Mouse (Mus musculus) heart, postnatal 0 days (tissue): ENCODE measurements around the gene Cfap97d1. TPM values are rescaled to one million over a fixed set of nuclear protein-coding genes. Genes with fewer than 3 reads are reported as not detected.

ENCODE experiments used
- ATAC-seq: fragments of 200-750 bp; cut with Nextera tagmentation; 2 replicates; pipeline ENCODE4 v1.8.0; 2017; ENCODE audit warnings: low read depth, moderate number of reproducible peaks, moderate library complexity; ENCODE audit not compliant: insufficient read depth
- DNase-seq: peaks from one replicate; pipeline ENCODE4 v3.0.0-alpha.2; 2016; ENCODE audit warnings: low spot score
- H3K27ac ChIP-seq: fragments of 300-500 bp; sonication (generic); 2 replicates; pipeline ENCODE4 v1.5.1; 2014; ENCODE audit warnings: low read depth, mild to moderate bottlenecking
- H3K27me3 ChIP-seq: fragments of 300-500 bp; sonication (generic); 2 replicates; pipeline ENCODE4 v1.6.1; 2014; ENCODE audit warnings: low read length, mixed read lengths; ENCODE audit not compliant: control insufficient read depth, insufficient read depth
- H3K36me3 ChIP-seq: fragments of 300-500 bp; sonication (generic); replicated peaks from 2 replicates; pipeline ENCODE4 v1.6.1; 2014; ENCODE audit warnings: low read length, mixed read lengths; ENCODE audit not compliant: control insufficient read depth, insufficient read depth
- H3K4me1 ChIP-seq: fragments of 300-500 bp; sonication (generic); 2 replicates; pipeline ENCODE4 v1.6.1; 2014; ENCODE audit warnings: antibody characterized with exemption; ENCODE audit not compliant: control insufficient read depth, insufficient read depth
- H3K4me2 ChIP-seq: fragments of 300-500 bp; sonication (generic); 2 replicates; pipeline ENCODE4 v1.6.1; 2014; ENCODE audit warnings: low read depth, mild to moderate bottlenecking, low read length, moderate library complexity
- H3K4me3 ChIP-seq: fragments of 300-500 bp; sonication (generic); 2 replicates; pipeline ENCODE4 v1.5.1; 2014; ENCODE audit warnings: low read depth, low read length
- H3K9ac ChIP-seq: fragments of 300-500 bp; sonication (generic); replicated peaks from 2 replicates; pipeline ENCODE4 v1.6.1; 2014; ENCODE audit warnings: low read depth, low read length, mixed read lengths
- H3K9me3 ChIP-seq: fragments of 300-500 bp; sonication (generic); replicated peaks from 2 replicates; pipeline ENCODE4 v1.6.1; 2016; ENCODE audit warnings: low read length; ENCODE audit not compliant: control insufficient read depth
- CTCF ChIP-seq: IDR thresholded peaks from 2 replicates; pipeline ENCODE4 v1.5.1; 2016; ENCODE audit warnings: antibody characterized with exemption, control low read depth, low read depth
- EP300 ChIP-seq: IDR thresholded peaks from 2 replicates; pipeline ENCODE4 v1.6.1; 2016; ENCODE audit warnings: antibody characterized with exemption, low read depth
- WGBS: fragments of 180-500 bp; shearing (Covaris S2); extraction: QIAGEN DNeasy Blood & Tissue Kit; methylation state at CpG from one replicate; pipeline ENCODE4 v1.1.7; 2014; 5-methylcytosine and 5-hydroxymethylcytosine counted together
- polyA plus RNA-seq: library from polyadenylated mRNA; unstranded; fragments of >200 nt; fragmentation: Nextera tagmentation; extraction: Ambion mirVana; gene quantifications from 2 replicates; pipeline ENCODE4 v1.2.1, GENCODE M21; 2015
- total RNA-seq: library from RNA; depleted of rRNA; stranded (reverse); fragments of >200 nt; gene quantifications from 2 replicates; pipeline ENCODE4 v1.2.3, GENCODE M21; 2014; ENCODE audit warnings: low replicate concordance

Gene Cfap97d1
- total and polyA plus RNA-seq, 2 experiments from 2014 or later = not detected

DNA sequence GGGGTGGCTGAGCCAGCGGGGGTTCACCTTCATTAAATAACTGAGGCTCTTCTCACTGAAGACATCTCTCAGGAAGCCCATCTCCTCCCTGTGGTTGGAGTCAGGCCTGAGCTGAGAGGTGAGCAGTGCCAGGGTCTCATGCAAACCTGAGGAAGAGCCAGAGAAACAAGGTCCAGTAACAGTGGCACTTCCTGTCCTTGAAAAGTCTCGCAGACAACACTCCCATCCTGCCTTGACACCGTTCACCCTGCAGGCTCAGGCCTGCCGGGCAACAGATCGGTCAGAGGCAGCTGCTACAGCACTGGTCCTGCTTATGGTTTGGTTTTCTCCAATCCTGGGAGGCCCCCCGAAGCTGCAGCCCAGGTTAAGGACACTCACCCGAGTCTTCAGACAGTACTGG is 41.3 kb downstream of the Cfap97d1 start:
- WGBS = 58% methylated on average over 7 of the region's 7 CpGs
- Histone ChIP-seq H3K27ac (no peak overlapping the region), H3K36me3 (no peaks in the 10 kb centered on the region), H3K9ac (no peak overlapping the region), H3K27me3 (peaks cover 9% of the 10 kb centered on the region; the same call in 1 of the 2 replicates), H3K9me3 (no peaks in the 10 kb centered on the region), H3K4me3 (no peak overlapping the region), H3K4me2 (peak overlapping the region; percentile 94), H3K4me1 (0 out of 2 replicates have a peak, but pooled peaks cover 2% of the 10 kb centered on the region)
- TF ChIP-seq CTCF = no peak
- ATAC-seq (no peak), DNase-seq (no peak)

DNA sequence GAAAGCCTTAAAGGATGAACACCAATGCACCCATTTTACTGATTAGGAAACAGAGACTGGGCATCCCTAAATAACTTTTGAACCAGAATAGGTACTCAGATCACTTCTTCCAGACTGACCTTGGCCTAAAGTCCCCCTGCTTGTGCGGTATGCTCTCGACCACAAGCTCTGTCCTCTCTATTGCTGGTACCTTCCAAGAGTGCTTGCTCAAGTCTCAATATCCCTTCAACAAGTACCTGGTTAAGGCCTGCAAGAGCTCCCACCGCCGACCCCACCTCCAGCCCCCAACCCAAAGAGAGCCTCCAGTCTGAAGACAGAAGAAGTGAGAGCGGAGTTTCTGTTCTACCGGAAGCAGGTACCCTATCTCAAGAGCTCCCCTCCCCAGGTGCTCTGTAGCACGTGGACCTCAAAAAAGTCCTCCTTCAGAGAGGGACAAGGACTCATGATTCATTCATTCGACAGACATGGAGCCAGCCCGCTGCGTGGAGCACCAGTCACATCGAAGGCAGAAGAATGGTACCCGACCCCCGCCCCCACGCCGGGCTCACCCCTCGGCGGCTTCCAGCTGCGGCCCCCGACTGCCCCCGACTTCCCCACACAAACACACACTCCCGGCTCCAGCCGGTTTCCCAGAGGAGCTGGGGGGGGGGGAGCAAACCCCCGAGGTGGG is 42.0 kb downstream of the Cfap97d1 start:
- peak; percentile 13; the same call in 1 of the 2 replicates for ATAC-seq
- Histone ChIP-seq H3K27me3 (peaks cover 9% of the 10 kb centered on the region; the same call in 1 of the 2 replicates), H3K9ac (peak overlapping the region; percentile 59), H3K27ac (no peak overlapping the region), H3K4me3 (peak overlapping the region; percentile 70), H3K4me2 (peak overlapping the region; percentile 94), H3K4me1 (0 out of 2 replicates have a peak, but pooled peaks cover 3% of the 10 kb centered on the region), H3K9me3 (no peaks in the 10 kb centered on the region), H3K36me3 (no peaks in the 10 kb centered on the region)
- 8% methylated on average over 23 of the region's 23 CpGs for WGBS
- TF ChIP-seq CTCF (no peak), EP300 (no peak)
- DNase-seq = no peak

- under 1% methylated on average over 28 of the region's 73 CpGs for WGBS
- TF ChIP-seq CTCF = no peak
- no peak for TF ChIP-seq EP300
- H3K4me1 ChIP-seq = 0 out of 2 replicates have a peak, but pooled peaks cover 3% of the 10 kb centered on the region
- peak overlapping the region; percentile 94 for H3K4me2 ChIP-seq
- ATAC-seq (peak; percentile 84), DNase-seq (peak; percentile 55)
- peaks cover 9% of the 10 kb centered on the region; the same call in 1 of the 2 replicates for H3K27me3 ChIP-seq
- peak overlapping the region; percentile 70 for H3K4me3 ChIP-seq
- peak overlapping the region; percentile 49 for H3K27ac ChIP-seq
- H3K36me3 ChIP-seq = no peaks in the 10 kb centered on the region
- peak overlapping the region; percentile 59 for H3K9ac ChIP-seq
- H3K9me3 ChIP-seq = no peaks in the 10 kb centered on the region
Measured at GRCm38 (mm10) chr11:102026694-102027360, 42.7 kb downstream of the Cfap97d1 start.

DNA sequence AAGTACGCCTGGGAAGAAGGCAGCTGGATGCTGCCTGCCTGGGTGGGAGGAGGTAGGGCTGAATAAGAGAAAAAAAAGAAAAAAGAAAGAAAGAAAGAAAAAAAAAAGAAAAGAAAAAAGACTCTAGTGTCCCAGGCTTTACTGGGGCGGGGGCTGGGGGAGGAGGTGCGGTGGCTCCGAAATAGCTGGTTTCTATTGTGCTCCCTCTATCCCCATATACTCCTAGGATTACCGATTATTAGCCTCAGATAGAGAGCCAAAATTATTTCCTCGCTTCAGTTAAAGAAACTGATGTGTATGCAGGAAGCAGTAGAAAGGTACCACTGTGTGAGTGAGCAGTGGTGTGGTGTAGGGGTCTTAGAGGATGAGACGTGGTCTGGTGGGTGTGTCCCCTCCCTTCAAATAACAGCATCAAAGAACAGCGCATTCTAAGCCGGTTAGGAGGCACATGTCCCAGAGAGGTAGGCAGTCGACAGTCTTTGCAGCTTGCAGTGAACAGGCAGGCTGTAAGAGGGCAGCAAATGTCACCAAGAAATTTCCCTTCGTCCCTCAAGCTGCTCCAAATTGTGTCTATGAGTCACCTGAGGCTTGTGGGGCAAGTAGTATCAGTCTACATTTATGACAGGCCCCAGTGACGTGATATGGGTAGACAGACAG is 43.4 kb downstream of the Cfap97d1 start:
- H3K4me1 ChIP-seq = 0 out of 2 replicates have a peak, but pooled peaks cover 3% of the 10 kb centered on the region
- 0 out of 2 replicates have a peak overlapping the region, but pooled peaks have one; percentile 49 for H3K27ac ChIP-seq
- WGBS = 6% methylated on average over 12 of the region's 12 CpGs
- no peak for DNase-seq
- no peak overlapping the region for H3K9ac ChIP-seq
- peaks cover 9% of the 10 kb centered on the region; the same call in 1 of the 2 replicates for H3K27me3 ChIP-seq
- ATAC-seq = no peak
- H3K4me2 ChIP-seq = peak overlapping the region; percentile 94
- no peaks in the 10 kb centered on the region for H3K36me3 ChIP-seq
- no peaks in the 10 kb centered on the region for H3K9me3 ChIP-seq
- no peak for TF ChIP-seq EP300
- 0 out of 2 replicates have a peak, but pooled peaks have one; percentile 13 for TF ChIP-seq CTCF
- H3K4me3 ChIP-seq = peak overlapping the region; percentile 70

GRCm38 (mm10) chr11:102028087-102028816 is 44.2 kb downstream of the Cfap97d1 start, which contains the start of gene Mpp3:
Gene Mpp3, minus strand, starts transcription at chr11:102028461.
- Histone ChIP-seq H3K9ac (no peak within 1 kb of the TSS), H3K27ac (no peak within 1 kb of the TSS), H3K4me1 (0 out of 2 replicates have a peak, but pooled peaks cover 3% of the 10 kb centered on the region), H3K4me2 (peak within 1 kb of the TSS; percentile 94), H3K4me3 (peak within 1 kb of the TSS; percentile 70), H3K36me3 (no peaks in the 10 kb centered on the region), H3K27me3 (peaks cover 9% of the 10 kb centered on the region; the same call in 1 of the 2 replicates), H3K9me3 (no peaks in the 10 kb centered on the region)
- TF ChIP-seq EP300 = no peak
- no peak for TF ChIP-seq CTCF
- ATAC-seq (no peak), DNase-seq (no peak)
- 75% methylated on average over 6 of the region's 6 CpGs for WGBS
